Mouse (Mus musculus) B cell, adult 62 days (primary cell): Measurements from ENCODE around the gene Tssk3. TPM values are rescaled to one million over a fixed set of nuclear protein-coding genes. Genes with fewer than 3 reads are reported as not detected.

Experiments
- total RNA-seq: library from RNA; stranded (reverse); gene quantifications from 4 replicates; pipeline ENCODE4 v1.2.4, GENCODE M21; 2023

The Tssk3 gene
- total RNA-seq: 0.46 to 0.88 TPM in 2 of 4 replicates, not detected in the others

DNA sequence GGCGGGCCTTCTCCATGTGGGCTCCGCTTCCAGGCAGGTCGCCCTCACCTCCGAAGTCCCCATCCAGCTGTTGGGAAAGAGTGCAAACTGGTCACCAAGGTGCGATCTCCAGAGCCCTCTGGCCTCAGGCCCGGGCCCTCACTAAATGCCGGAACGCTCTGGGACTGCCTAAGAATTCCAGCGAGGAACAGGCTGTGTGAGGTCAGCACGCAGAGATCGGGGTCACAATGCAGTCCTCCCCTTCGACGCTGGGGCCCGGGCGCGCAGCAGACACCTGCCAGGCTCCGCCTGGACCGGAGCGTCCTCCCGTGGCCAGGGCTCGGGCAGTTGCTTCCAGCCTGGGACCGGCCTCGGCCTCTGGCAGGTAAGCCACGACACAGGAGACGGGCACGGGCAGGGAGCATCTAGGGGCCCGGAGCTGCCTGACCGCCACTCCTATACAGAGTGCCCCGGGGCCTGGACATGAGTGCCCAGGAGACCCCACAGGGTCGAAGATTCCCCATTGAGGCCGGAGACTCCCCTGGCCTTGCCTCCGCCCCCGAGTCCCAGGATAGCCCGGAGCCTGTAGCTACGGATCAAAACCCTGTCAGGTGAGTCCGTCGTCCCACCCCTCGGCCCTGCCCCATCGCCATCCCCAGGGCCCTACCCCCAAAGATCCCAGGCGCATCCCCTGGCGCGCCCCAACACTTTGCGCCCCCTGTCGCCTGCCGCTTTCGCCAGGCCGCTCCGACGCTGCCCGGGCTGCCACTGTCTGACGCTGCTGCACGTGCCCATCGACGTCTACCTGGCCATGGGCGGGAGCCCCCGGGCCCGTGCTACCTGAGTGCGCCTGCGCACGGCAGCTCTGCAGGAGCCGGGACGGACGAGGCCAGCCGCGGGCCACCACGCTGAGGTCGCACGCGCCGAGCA lies at the start of gene Tssk3, which contains the start of gene Fam229a:
Gene Tssk3, minus strand, starts transcription at position 51 of the 909 bp plus-strand sequence.
Gene Fam229a, plus strand, starts transcription at position 219 of the 909 bp plus-strand sequence.

GRCm38 (mm10) chr4:129513086-129513767 lies 22.4 kb upstream of the Tssk3 start, which contains the start of gene Marcksl1:
Marcksl1 (plus strand) TSS chr4:129513581.

DNA sequence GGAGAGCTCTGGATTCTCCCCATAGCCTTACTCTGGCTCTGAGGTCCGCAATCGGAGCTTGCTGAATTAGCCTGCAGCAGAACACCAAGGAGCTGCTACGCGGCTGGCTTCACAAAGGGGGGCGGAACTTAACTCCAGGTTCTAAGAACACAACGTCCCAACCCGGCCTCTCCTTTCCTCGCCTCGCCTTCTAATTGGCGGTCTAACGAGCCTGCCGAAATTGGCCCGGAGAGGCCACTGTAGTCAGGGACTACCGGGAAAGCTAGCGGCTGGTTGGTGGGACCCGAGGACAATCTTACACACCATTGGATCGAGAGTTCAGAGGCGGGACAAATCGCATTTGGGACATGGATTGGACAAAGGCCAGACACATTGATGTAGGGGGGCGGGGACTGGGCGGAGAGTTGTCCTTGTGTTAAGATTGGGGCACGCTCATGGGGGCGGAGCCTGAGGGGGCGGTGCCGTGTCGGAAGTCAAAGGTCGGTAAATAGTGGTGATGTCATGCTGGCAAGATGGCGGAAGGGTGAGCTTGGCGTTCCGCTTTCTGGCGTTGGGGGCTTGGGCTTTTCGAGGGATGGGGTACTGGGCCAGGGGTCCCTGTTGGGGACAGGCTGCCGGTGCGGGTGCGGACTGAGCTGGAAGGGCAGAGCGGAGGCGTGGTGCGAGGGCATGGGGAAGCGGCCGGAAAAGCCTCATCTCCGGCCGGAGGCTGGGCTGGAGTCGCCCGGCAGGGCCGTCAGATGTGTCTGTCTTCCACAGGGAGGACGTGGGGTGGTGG lies 29.4 kb downstream of the Tssk3 start, which contains the start of gene Bsdc1:
Gene Bsdc1, plus strand, starts transcription at position 399 of the 778 bp plus-strand sequence.

GRCm38 (mm10) chr4:129440340-129441063 lies 50.3 kb downstream of the Tssk3 start, which contains the start of gene Zbtb8b:
Zbtb8b (minus strand) TSS chr4:129440853.

Other genes with a start within 250 kb of the Tssk3 start
- gene C77080, start 229.6 kb downstream of the Tssk3 start, total RNA-seq: 0.12 to 0.26 TPM (median 0.12 TPM) in 3 of 4 replicates, not detected in the other
- not detected in 4 replicates for gene Sync, start 203.4 kb downstream of the Tssk3 start, total RNA-seq
- gene Rbbp4, start 155.7 kb downstream of the Tssk3 start, total RNA-seq: 144 to 162 TPM (median 150 TPM) in 4 replicates
- 31.2 to 38.2 TPM (median 36.8 TPM) in 4 replicates for gene Zbtb8os, start 155.3 kb downstream of the Tssk3 start, total RNA-seq
- 2.2 to 4.1 TPM (median 3.4 TPM) in 4 replicates for gene Zbtb8a, start 112.9 kb downstream of the Tssk3 start, total RNA-seq
- not detected in 4 replicates for gene Zbtb8b, start 50.2 kb downstream of the Tssk3 start, total RNA-seq
- gene Bsdc1, start 29.4 kb downstream of the Tssk3 start, total RNA-seq: 125 to 159 TPM (median 135 TPM) in 4 replicates
- gene Fam229a, start 168 bp upstream of the Tssk3 start, total RNA-seq: 2.2 to 3.5 TPM in 2 of 4 replicates, not detected in the others
- gene Marcksl1, start 22.6 kb upstream of the Tssk3 start, total RNA-seq: 87.6 to 108 TPM (median 95.2 TPM) in 4 replicates
- gene Hdac1, start 51.7 kb upstream of the Tssk3 start, total RNA-seq: 167 to 184 TPM (median 171 TPM) in 4 replicates
- 18.6 to 29.8 TPM (median 24.1 TPM) in 4 replicates for gene Lck, start 82.6 kb upstream of the Tssk3 start, total RNA-seq
- gene Fam167b, start 87.5 kb upstream of the Tssk3 start, total RNA-seq: not detected in 4 replicates
- 145 to 162 TPM (median 151 TPM) in 4 replicates for gene Eif3i, start 109.6 kb upstream of the Tssk3 start, total RNA-seq
- 107 to 127 TPM (median 116 TPM) in 4 replicates for gene Tmem234, start 109.6 kb upstream of the Tssk3 start, total RNA-seq
- 0.88 to 2.6 TPM (median 1.4 TPM) in 4 replicates for gene Dcdc2b, start 123.2 kb upstream of the Tssk3 start, total RNA-seq
- gene Iqcc, start 128.1 kb upstream of the Tssk3 start, total RNA-seq: 10.8 to 16.9 TPM (median 13.6 TPM) in 4 replicates
- 14.8 to 21.3 TPM (median 20.1 TPM) in 4 replicates for gene Ccdc28b, start 132.9 kb upstream of the Tssk3 start, total RNA-seq
- 80.5 to 92.9 TPM (median 85.9 TPM) in 4 replicates for gene Txlna, start 150.0 kb upstream of the Tssk3 start, total RNA-seq
- 36.4 to 49.2 TPM (median 40.5 TPM) in 4 replicates for gene Kpna6, start 181.7 kb upstream of the Tssk3 start, total RNA-seq
- 17.0 to 20.4 TPM (median 18.8 TPM) in 4 replicates for gene Tmem39b, start 205.8 kb upstream of the Tssk3 start, total RNA-seq